Mouse (Mus musculus) monocyte, adult 2 months (primary cell): ENCODE results near the gene Olfr282.
A peak's percentile ranks its signal among the peaks of the same experiment; 100 is the strongest.

Experiments used
- DNase-seq, 2 experiments: peaks; one replicate each; pipeline ENCODE4 v3.0.0; 2022; ENCODE audit warnings: low spot score in 2 of 2, low read depth in 1 of 2

The Olfr282 gene

GRCm38 (mm10) chr15:98474958-98475357 is 43.9 kb downstream of the Olfr282 start:
- no peak for DNase-seq

DNA sequence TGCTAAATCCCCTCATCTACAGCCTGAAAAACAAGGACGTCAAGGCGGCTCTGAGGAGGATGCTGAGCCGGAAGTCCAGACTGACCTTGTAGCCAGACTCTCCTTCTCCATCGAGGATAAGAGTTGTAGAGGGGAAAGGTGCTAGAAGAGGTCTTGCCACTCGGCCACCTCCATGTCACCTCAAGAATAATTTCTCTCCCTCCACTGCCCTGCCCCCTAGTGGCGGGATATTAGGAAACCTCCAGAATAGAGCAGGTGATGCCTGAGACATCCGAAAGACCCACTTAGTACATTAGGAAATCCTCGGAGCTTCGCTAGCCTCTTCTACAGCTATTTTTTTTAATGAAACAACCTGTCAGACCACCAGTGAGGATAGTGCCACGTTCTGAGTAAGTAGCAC is 44.4 kb downstream of the Olfr282 start:
- peak in 1 of 2 experiments; percentile 27 for DNase-seq

- DNase-seq, result no peak
Observed at GRCm38 (mm10) chr15:98476281-98476680, 45.3 kb downstream of the Olfr282 start.

- DNase-seq, result no peak
Observed at GRCm38 (mm10) chr15:98479568-98480102, 48.6 kb downstream of the Olfr282 start.

- DNase-seq, result no peak
Observed at GRCm38 (mm10) chr15:98482701-98483100, 51.7 kb downstream of the Olfr282 start, which contains the start of gene Lalba. Gene Lalba, minus strand, starts transcription at chr15:98482721.

DNA sequence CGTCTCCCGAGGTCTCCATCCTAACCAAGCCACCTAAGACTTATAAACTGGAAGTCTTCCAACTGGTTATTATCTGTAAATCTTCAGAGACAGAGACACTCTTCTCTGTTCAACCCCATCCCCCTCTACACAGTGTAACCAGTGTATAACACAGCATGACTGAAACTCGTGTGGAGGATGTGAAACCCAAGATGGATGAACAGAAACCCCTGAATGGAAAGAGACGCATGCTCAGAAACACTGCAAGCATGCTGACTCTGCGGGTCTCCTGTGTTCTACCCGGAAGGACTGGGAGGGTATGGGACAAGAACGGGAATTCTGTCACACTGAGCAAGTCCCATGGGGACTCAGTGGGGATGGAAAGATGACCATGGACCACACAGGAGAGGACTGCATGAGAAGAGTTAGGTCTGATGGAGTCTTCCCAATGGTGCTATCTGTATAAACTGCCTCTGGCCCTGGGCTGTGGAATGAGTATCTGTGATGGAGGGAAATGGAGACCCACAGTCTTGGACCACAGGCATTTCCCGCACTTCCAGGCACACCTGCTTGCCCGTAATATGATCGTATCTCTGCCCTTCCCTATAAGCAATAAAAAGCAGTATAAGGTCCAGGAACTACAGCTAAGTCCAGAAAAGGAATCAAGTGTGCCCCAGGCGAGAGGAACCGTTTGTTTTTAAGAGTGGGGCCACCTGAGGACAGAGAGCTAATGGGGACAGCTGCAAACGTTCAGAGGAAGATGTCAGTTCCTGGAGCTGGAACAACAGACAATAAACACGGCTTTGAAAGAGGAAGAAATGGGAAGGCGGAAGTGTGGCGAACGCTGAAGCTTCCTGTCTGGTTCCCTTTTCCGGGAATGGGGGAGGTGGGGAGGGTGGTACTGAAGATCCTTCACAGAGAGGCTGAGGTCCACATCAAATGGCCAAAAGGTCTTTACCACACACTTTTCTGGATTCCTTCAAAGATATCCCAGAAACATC is 53.2 kb downstream of the Olfr282 start:
- peak; percentile 16 to 21 for DNase-seq

DNA sequence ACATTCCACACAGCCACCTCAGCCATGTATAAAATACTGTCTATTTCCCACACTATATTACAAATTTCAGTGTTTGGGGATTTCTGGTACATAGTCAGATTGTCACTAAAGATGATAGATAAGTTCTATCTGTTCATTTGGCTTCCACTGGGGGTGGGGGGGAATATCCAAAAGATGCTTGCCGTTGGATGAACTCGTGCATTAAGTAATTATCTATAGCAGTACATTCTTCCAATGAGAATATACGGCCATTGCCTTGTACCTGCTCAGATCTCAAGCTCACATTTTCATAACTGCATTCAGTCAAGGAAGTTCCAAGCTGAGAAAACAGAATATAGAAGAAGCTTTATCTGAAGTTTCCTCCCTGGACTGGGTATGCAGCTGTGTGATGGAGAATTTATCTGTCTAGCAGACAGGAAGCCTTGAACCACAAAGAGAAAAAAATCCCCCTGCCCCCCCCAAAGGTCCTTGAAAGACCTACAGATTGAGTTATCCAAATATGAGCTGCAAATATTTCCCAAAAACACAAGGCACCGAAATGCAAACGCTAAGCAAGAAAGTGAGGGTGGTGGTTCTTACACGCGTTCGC is 55.5 kb downstream of the Olfr282 start:
- DNase-seq, result no peak
